Comparison of ENCODE assay signal across 12 mouse cellular contexts in genomic region chr17:49043806-49044640, GRCm38 (mm10).
DNase-seq lines count a peak whose midpoint lies in the region; ATAC-seq lines count a peak whose summit lies in the region.
"Had no signal": no experiment of that assay in that cellular context is flagged by ENCODE, and none has a peak within 500 bp of the region (broad histone marks: within the 10 kb centered on the region; RNA-seq: fewer than 3 reads in every experiment).

No protein-coding gene starts in this region.

- no peak for DNase-seq in lung, postnatal 10 days
- peak; percentile 42 for DNase-seq in forebrain, embryonic 10.5 days (ENCODE audit: extremely low spot score, low spot score)
- peak; percentile 96 for DNase-seq in retina, postnatal 1 day
- DNase-seq in left cerebral cortex, adult 9 months (ENCODE audit: low spot score in 2 of 2), result no peak
- no peak for DNase-seq in cerebellum, adult 9-10 months
- DNase-seq: lung, postnatal 4 days; right cerebral cortex, adult 18-20 months; thymus, adult 2 months had no signal

- no peak overlapping the region for H3K4me2 ChIP-seq in lung, embryonic 15.5 days
- H3K4me2 ChIP-seq in intestine, embryonic 15.5 days (replicated peaks), result no peak overlapping the region
- H3K4me2 ChIP-seq: embryonic facial prominence, embryonic 15.5 days; heart, embryonic 13.5 days had no signal

- H3K27me3 ChIP-seq in lung, embryonic 15.5 days, result no peaks in the 10 kb centered on the region
- H3K27me3 ChIP-seq in forebrain, embryonic 10.5 days (ENCODE audit: poor library complexity, severe bottlenecking), result peaks cover 5% of the 10 kb centered on the region; the same call in 1 of the 2 replicates
- H3K27me3 ChIP-seq in intestine, embryonic 15.5 days (replicated peaks), result no peaks in the 10 kb centered on the region
- H3K27me3 ChIP-seq: embryonic facial prominence, embryonic 15.5 days had no signal

- H3K36me3 ChIP-seq in lung, embryonic 15.5 days, result no peaks in the 10 kb centered on the region
- H3K36me3 ChIP-seq in forebrain, embryonic 10.5 days (replicated peaks), result no peaks in the 10 kb centered on the region
- H3K36me3 ChIP-seq in intestine, embryonic 15.5 days, result no peaks in the 10 kb centered on the region
- H3K36me3 ChIP-seq: embryonic facial prominence, embryonic 15.5 days; heart, embryonic 13.5 days had no signal

- WGBS in lung, embryonic 15.5 days, result 15% methylated on average over 11 of the region's 11 CpGs
- 24% methylated on average over 11 of the region's 11 CpGs for WGBS in forebrain, embryonic 10.5 days
- 12% methylated on average over 11 of the region's 11 CpGs for WGBS in intestine, embryonic 15.5 days

- no peak overlapping the region for H3K27ac ChIP-seq in lung, embryonic 15.5 days
- H3K27ac ChIP-seq in forebrain, embryonic 10.5 days, result peak overlapping the region; percentile 37; the same call in 1 of the 2 replicates
- no peak overlapping the region for H3K27ac ChIP-seq in intestine, embryonic 15.5 days
- H3K27ac ChIP-seq: embryonic facial prominence, embryonic 15.5 days; heart, embryonic 13.5 days had no signal

- peaks cover 8% of the 10 kb centered on the region; the same call in 1 of the 2 replicates for H3K4me1 ChIP-seq in lung, embryonic 15.5 days
- peaks cover 23% of the 10 kb centered on the region for H3K4me1 ChIP-seq in forebrain, embryonic 10.5 days
- 0 out of 2 replicates have a peak, but pooled peaks cover 5% of the 10 kb centered on the region for H3K4me1 ChIP-seq in intestine, embryonic 15.5 days (replicated peaks)

- peak; percentile 78; the same call in 1 of the 2 replicates for ATAC-seq in lung, embryonic 15.5 days (ENCODE audit: borderline replicate concordance, extremely low read depth, low FRiP score, low TSS enrichment)
- peak; percentile 80 for ATAC-seq in intestine, embryonic 15.5 days

- H3K9me3 ChIP-seq in lung, embryonic 15.5 days, result no peaks in the 10 kb centered on the region
- no peaks in the 10 kb centered on the region for H3K9me3 ChIP-seq in forebrain, embryonic 10.5 days
- H3K9me3 ChIP-seq in intestine, embryonic 15.5 days, result no peaks in the 10 kb centered on the region
- H3K9me3 ChIP-seq: embryonic facial prominence, embryonic 15.5 days; heart, embryonic 13.5 days had no signal

- no peak overlapping the region for H3K9ac ChIP-seq in lung, embryonic 15.5 days
- H3K9ac ChIP-seq in intestine, embryonic 15.5 days, result no peak overlapping the region
- H3K9ac ChIP-seq: embryonic facial prominence, embryonic 15.5 days; heart, embryonic 13.5 days had no signal

- no peak overlapping the region for H3K4me3 ChIP-seq in lung, embryonic 15.5 days
- peak overlapping the region; percentile 1; the same call in 1 of the 2 replicates for H3K4me3 ChIP-seq in forebrain, embryonic 10.5 days
- H3K4me3 ChIP-seq in intestine, embryonic 15.5 days (replicated peaks), result no peak overlapping the region
- H3K4me3 ChIP-seq: embryonic facial prominence, embryonic 15.5 days; heart, embryonic 13.5 days had no signal

Comparison
In these comparisons a context has a peak if more than half of its experiments do, and no peak if none do; other contexts are left out.
1. DNase-seq: peak in forebrain, embryonic 10.5 days (single experiment) and retina, postnatal 1 day (single experiment); none in lung, postnatal 10 days (single experiment), left cerebral cortex, adult 9 months (0 of 2) and cerebellum, adult 9-10 months (single experiment).